Mouse (Mus musculus): ENCODE measurements at regions not wholly inside any gene's neighbourhood (a gene's known extent, or its start where the extent isn't known, plus 50 kb on each side); places are given as distances from the start of the nearest gene placed in this dataset.

GRCm38 (mm10) chr4:82092296-82093230 lies 613.0 kb downstream of the Nfib start:
- DNase-seq (ENCODE audit: low spot score in 2 of 2), result peak in 1 of 2 experiments; percentile 48

- DNase-seq (ENCODE audit: low spot score in 2 of 2), result no peak
Observed at GRCm38 (mm10) chr4:82089657-82090056, 615.9 kb downstream of the Nfib start.

- DNase-seq (ENCODE audit: low spot score in 2 of 2), result no peak
Observed at GRCm38 (mm10) chr4:82083519-82083918, 622.0 kb downstream of the Nfib start.

- no peak for DNase-seq (ENCODE audit: low spot score in 2 of 2)
Observed at GRCm38 (mm10) chr4:82068050-82068449, 625.4 kb upstream of the Mpdz start.

GRCm38 (mm10) chr4:82065641-82066358 lies 623.2 kb upstream of the Mpdz start:
- DNase-seq (ENCODE audit: low spot score in 2 of 2), result no peak

GRCm38 (mm10) chr4:82062726-82063125 lies 620.1 kb upstream of the Mpdz start:
- DNase-seq (ENCODE audit: low spot score in 2 of 2), result no peak

GRCm38 (mm10) chr4:82056671-82057070 lies 614.1 kb upstream of the Mpdz start:
- DNase-seq (ENCODE audit: low spot score in 2 of 2), result no peak

GRCm38 (mm10) chr4:82048171-82048570 lies 605.6 kb upstream of the Mpdz start:
- DNase-seq (ENCODE audit: low spot score in 2 of 2), result no peak

- no peak for DNase-seq (ENCODE audit: low spot score in 2 of 2)
Observed at GRCm38 (mm10) chr4:82037473-82037872, 594.9 kb upstream of the Mpdz start.

- no peak for DNase-seq (ENCODE audit: low spot score in 2 of 2)
Observed at GRCm38 (mm10) chr4:82035074-82035703, 592.6 kb upstream of the Mpdz start.

GRCm38 (mm10) chr4:82029237-82029636 lies 586.6 kb upstream of the Mpdz start:
- peak in 1 of 2 experiments; percentile 3 for DNase-seq (ENCODE audit: low spot score in 2 of 2)

- DNase-seq (ENCODE audit: low spot score in 2 of 2), result peak in 1 of 2 experiments; percentile 6
Observed at GRCm38 (mm10) chr4:82027447-82027881, 584.8 kb upstream of the Mpdz start.

GRCm38 (mm10) chr4:82001406-82001732 lies 558.8 kb upstream of the Mpdz start:
- no peak for DNase-seq (ENCODE audit: low spot score in 2 of 2)

- DNase-seq (ENCODE audit: low spot score in 2 of 2), result no peak
Observed at GRCm38 (mm10) chr4:82000590-82001405, 558.2 kb upstream of the Mpdz start.

GRCm38 (mm10) chr4:81999654-82000314 lies 557.2 kb upstream of the Mpdz start:
- peak; percentile 31 to 41 for DNase-seq (ENCODE audit: low spot score in 2 of 2)

- DNase-seq (ENCODE audit: low spot score in 2 of 2), result no peak
Observed at GRCm38 (mm10) chr4:81999093-81999492, 556.5 kb upstream of the Mpdz start.

- no peak for DNase-seq (ENCODE audit: low spot score in 2 of 2)
Observed at GRCm38 (mm10) chr4:81996445-81996844, 553.8 kb upstream of the Mpdz start.

- DNase-seq (ENCODE audit: low spot score in 2 of 2), result no peak
Observed at GRCm38 (mm10) chr4:81995243-81995642, 552.6 kb upstream of the Mpdz start.

- no peak for DNase-seq (ENCODE audit: low spot score in 2 of 2)
Observed at GRCm38 (mm10) chr4:81988796-81989195, 546.2 kb upstream of the Mpdz start.

- no peak for DNase-seq (ENCODE audit: low spot score in 2 of 2)
Observed at GRCm38 (mm10) chr4:81986616-81987015, 544.0 kb upstream of the Mpdz start.

Measured in layer of hippocampus, postnatal 14 days (tissue).